Mouse (Mus musculus): ENCODE results near the gene Id3.

- TF ChIP-seq CTCF (IDR thresholded peaks at IDR 0.05; ENCODE audit: borderline replicate concordance, control insufficient read depth, extremely low read depth, insufficient read depth, low read length, poor library complexity), result no peak
- no peak for TF ChIP-seq POLR2A (IDR thresholded peaks at IDR 0.05; ENCODE audit: control insufficient read depth, extremely low read depth, insufficient read depth, low read length, poor library complexity)
These were observed 18.7 kb upstream of the Id3 start for GRCm38 (mm10) chr4:136124581-136124980.
